Mouse (Mus musculus): ENCODE measurements around the gene Gm4559. TPM values are rescaled to one million over a fixed set of nuclear protein-coding genes. Genes with fewer than 3 reads are reported as not detected.
"Not testable (repeated sequence)": the region's sequence is repeated elsewhere in the genome, so short reads cannot be mapped to it uniquely, and the experiment has no call there.

Gm4559 gene
- total RNA-seq, 2 experiments from 2014 or later = not detected

DNA sequence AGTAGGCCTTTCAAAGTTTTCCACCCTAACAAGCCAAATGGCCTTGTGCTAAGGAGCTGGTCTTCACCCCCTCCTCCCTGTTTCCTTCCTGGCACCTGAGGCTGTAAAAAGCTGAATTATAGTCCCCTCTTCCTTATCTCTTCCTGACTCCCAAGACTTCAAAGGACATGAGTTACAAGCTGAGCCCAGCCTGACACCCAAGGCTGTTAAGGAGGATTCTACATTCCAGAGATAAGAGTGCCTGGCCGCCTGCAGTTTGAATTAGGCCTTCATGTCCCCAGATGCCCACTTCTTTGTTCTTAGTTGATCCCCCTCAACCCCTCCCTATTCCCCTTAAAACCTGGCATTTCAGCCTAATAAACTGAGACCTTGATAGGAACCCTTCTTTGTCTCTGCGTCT lies 8.7 kb upstream of the Gm4559 start:
- intact Hi-C loops (cut with DNase I); DNase-seq: not testable (repeated sequence)

DNA sequence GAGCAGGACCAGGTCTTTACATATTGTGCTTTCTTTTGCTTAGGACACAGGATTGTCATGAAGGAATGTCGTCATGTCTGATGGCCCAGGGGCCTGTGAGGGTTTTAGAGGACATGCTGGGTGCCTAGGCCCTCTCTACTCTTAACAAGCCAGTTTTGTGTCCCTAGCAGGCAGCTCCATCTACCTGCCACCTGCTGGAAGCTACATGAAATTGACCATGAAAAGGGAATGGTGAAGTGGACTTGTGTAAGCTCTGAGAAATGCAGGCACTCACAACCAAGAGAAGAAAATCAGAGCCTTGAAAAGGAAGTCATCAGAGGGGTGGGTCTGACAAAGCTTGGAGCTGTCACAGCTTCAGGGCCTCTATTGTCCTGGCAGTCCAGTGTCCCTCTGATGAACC lies 5.1 kb upstream of the Gm4559 start:
- intact Hi-C loops (cut with DNase I) = not testable (repeated sequence)

DNA sequence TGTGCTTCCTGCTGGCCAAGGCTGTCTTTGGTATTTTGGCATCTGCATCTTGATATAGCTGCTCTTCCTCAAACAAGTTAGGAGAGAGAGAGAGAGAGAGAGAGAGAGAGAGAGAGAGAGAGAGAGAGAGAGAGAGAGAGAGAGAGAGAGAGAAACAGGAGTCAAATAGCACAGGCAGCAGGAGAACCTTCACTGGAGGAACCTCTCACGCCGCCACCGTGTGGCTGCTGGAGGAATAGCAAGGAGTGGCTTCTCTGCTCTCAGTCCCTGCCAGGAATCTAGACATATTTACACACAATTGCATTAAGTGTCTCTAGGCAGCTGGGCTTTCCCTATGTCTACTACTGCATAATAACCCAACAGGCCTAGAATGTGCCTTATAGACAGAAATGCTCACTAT lies 4.0 kb upstream of the Gm4559 start:
- intact Hi-C loops (cut with DNase I) = not testable (repeated sequence)
- peak; percentile 75 to 79 for DNase-seq

More for the DNA sequence above, 5.1 kb upstream of the Gm4559 start:
- DNase-seq = not testable (repeated sequence)

DNA sequence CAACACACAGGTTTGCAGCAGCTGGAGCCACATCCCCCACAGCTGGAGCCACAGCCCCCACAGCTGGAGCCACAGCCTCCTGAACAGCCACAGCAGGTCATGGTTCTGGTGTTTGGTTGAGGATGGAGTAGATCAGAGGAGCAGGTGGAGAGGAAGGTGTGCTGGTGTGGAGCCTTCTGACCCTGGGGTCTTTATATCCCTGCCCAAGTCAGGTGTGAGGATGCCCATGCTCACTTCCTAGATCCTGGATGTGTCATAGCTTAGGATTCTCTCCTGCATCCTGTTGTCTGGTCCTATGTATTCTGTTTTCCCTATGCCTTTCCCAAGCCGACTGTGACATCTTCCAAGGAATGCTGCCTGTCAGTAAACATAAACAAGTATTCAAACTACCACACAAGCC lies 15.9 kb downstream of the Gm4559 start, which contains the start of gene Gm2431:
TSS of gene Gm2431 (minus strand) at position 101 of the 400 bp plus-strand sequence.
- intact Hi-C loops (cut with DNase I); DNase-seq: not testable (repeated sequence)

DNA sequence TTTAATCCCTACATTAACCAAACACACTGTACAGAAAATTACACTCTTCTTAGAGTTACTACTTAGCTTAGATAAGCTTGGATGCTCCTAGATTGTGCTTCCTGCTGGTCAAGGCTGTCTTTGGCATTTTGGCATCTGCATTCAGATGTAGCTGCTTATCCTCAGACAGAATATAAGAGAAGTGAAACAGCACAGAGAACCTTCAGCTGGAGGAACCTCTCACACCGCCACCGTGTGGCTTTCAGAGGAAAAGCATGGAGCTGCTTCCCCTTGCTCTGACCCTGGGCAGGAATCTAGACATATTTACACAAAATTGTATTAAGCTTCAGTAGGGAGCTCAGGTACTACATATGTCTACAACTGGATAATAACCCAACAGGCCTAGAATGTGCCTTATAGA lies 18.6 kb downstream of the Gm4559 start:
- peak; percentile 21 to 51 for DNase-seq
- intact Hi-C loops (cut with DNase I) = no loop called here

DNA sequence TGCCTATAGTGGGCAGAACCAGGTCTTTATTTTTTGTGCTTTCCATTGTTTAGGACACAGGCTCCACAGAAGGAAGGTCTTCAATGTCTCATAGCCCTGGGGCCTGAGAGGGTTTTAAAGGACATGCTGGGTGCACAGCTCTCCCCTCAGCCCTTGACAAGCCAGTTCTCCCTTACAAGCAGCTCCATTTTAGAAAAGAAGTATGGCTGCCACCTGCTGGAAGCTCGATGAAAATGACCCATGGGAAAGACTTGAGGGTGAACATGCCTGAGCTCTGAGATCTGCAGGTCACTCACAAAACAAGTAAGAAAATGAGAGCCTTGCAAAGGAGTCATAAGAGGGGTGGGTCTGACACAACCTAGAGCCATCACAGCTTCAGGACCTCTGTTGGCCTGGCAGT lies 24.3 kb downstream of the Gm4559 start:
- intact Hi-C loops (cut with DNase I) = loop anchor here (2.0 kb wide), 1 partner anchor 103 kb away; no protein-coding TSS in a partner anchor
- DNase-seq = peak; percentile 32 to 54

DNA sequence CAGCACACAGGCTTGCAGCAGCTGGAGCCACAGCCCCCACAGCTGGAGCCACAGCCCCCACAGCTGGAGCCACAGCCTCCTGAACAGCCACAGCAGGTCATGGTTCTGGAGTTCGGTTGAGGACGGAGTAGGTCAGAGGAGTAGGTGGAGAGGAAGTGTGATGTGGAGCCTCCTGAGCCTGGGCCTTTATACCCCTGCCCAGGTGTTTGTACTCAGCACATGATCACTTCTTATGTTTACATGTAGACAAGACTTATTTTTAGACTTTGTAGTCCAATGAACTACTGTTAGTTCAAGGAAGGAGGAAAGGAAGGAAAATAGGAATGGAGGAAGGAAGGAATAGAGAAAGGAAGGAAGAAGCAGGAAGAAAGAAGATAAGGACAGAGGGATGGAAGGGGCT lies 33.2 kb downstream of the Gm4559 start, which contains the start of gene Gm40460:
TSS of gene Gm40460 (minus strand) at position 101 of the 400 bp plus-strand sequence.
- intact Hi-C loops (cut with DNase I) = no loop called here
- no peak for DNase-seq

DNA sequence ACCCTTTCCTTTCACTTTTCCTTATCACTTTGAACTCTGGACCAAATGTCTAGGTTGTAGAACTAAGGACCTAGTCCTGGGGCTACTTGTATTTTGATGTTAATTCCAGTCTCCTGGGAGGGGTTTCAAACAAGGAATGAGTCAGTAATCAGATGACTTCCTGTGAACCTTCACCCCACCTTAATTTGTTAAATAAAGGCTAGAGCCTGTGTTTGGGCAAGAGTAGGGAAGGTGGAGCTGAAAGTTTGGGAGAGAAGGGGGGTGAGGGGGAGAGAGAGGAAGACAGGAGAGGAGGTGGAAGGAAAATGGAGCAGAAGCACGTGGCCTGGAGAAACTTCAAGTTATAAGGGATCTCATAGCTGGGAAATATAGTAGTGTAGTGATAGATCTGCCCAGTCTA lies 42.6 kb downstream of the Gm4559 start:
- no peak for DNase-seq
- intact Hi-C loops (cut with DNase I) = no loop called here

DNA sequence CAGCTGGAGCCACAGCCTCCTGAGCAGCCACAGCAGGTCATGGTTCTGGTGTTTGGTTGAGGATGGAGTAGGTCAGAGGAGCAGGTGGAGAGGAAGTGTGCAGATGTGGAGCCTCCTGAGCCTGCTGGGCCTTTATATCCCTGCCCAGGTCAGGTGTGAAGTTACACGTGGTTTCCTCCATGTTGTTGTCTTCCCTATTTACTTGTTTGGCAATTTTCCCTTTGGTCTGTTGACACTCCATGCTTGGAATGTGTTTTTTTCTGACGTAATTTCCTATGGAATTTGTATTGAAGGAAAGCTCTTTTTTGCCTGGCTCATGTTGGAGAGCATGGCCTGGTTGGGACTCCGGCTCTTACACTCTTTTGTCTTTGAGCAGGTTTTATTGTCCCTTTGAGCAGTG lies 44.3 kb downstream of the Gm4559 start, which contains the start of gene Krtap5-5:
TSS of gene Krtap5-5 (minus strand) at position 101 of the 400 bp plus-strand sequence.
- DNase-seq; intact Hi-C loops (cut with DNase I): not testable (repeated sequence)

DNA sequence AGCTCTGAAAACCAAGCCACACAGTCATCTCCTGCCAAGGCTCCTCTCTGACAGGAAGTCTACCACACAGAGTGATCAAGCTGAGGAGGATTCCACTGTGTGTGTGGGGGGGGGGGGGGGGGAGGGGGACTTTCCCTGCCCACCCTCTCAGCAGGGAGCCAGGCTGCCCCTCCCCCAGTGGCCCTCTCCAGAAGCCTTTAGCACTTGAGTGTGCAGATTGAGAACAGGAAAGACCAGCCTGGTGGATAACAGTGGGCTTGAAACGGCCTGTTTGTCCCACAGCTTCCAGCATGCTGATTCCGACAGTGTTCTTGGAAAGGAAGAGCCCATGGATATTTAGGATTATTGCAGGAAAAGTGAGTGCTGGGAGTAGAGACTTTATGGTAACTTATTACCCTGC lies 49.6 kb downstream of the Gm4559 start:
- intact Hi-C loops (cut with DNase I) = no loop called here
- DNase-seq = no peak

Other genes with a start within 250 kb of the Gm4559 start
- gene Mob2, start 213.3 kb downstream of the Gm4559 start, total RNA-seq (2021) = 10 to 100 TPM; 39.9 to 43.0 TPM
- 10 to 100 TPM; 29.2 to 35.4 TPM for gene Dusp8, start 178.5 kb downstream of the Gm4559 start, total RNA-seq (2021)
- not detected for gene Gm45618, start 153.6 kb downstream of the Gm4559 start, total RNA-seq (2021)
- not detected for gene Gm39115, start 138.3 kb downstream of the Gm4559 start, total RNA-seq (2021)
- not detected for gene Gm45337, start 129.8 kb downstream of the Gm4559 start, total RNA-seq (2021)
- gene Gm29735, start 117.2 kb downstream of the Gm4559 start, total RNA-seq (2021) = not detected
- gene Gm4553, start 108.6 kb downstream of the Gm4559 start, total RNA-seq (2021) = not detected
- gene Krtap5-2, start 98.4 kb downstream of the Gm4559 start, total RNA-seq (2021) = not detected
- not detected for gene Gm10153, start 84.0 kb downstream of the Gm4559 start, total RNA-seq (2021)
- not detected for gene Krtap5-3, start 73.0 kb downstream of the Gm4559 start, total RNA-seq (2021)
- not detected for gene Gm7579, start 62.5 kb downstream of the Gm4559 start, total RNA-seq (2021)
- gene Krtap5-5, start 44.4 kb downstream of the Gm4559 start, total RNA-seq (2021) = not detected
- gene Gm40460, start 33.3 kb downstream of the Gm4559 start, total RNA-seq (2021) = not detected
- gene Gm2431, start 16.0 kb downstream of the Gm4559 start, total RNA-seq (2021) = not detected
- not detected for gene Krtap5-1, start 22.8 kb upstream of the Gm4559 start, total RNA-seq (2021)
- not detected for gene Krtap5-4, start 29.2 kb upstream of the Gm4559 start, total RNA-seq (2021)
- 1 to 10 TPM; 1.7 to 2.1 TPM for gene Ifitm10, start 99.4 kb upstream of the Gm4559 start, total RNA-seq (2021)
- gene Gm49369, start 108.3 kb upstream of the Gm4559 start, total RNA-seq (2021) = 1 to 10 TPM; 2.4 to 6.7 TPM
- 100 to 1,000 TPM; 572 to 613 TPM for gene Ctsd, start 113.7 kb upstream of the Gm4559 start, total RNA-seq (2021)
- not detected for gene Syt8, start 160.5 kb upstream of the Gm4559 start, total RNA-seq (2021)
- gene Tnni2, start 167.4 kb upstream of the Gm4559 start, total RNA-seq (2021) = 1 to 10 TPM; 5.7 to 7.8 TPM
- gene Lsp1, start 186.4 kb upstream of the Gm4559 start, total RNA-seq (2021) = 10 to 100 TPM; 63.5 to 77.2 TPM
- 1 to 10 TPM; 1.2 to 1.4 TPM for gene Tnnt3, start 224.5 kb upstream of the Gm4559 start, total RNA-seq (2021)

Data from heart, postnatal 14 days (tissue).